Mouse (Mus musculus): ENCODE measurements around the gene Tuba1a. TPM values are rescaled to one million over a fixed set of nuclear protein-coding genes. Genes with fewer than 3 reads are reported as not detected.

Tuba1a gene
- polyA plus RNA-seq, 1 experiment from 2014 or later: 460 TPM

DNA sequence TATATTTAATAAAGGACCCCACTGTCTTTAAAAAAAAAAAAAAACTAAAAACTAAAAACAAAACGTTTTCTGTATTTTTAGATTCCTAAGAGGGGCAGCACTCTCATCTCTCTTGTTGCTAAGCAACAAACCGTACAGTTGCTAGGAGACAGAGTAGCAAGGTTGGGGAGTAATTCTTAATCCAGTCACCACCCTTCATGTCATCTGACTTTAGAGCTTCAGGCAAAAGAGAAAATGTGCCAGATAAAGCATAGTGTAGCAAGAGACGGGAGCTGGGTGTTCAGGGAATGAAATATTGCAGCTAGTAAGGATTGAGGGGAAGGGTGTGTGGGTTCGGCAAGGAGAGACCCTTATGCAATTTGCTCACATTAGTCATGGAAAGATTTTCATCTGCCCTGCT, 17.6 kb upstream of the Tuba1a start:
- DNase-seq (ENCODE audit: low spot score): no peak
- Histone ChIP-seq H3K27me3 (ENCODE audit: insufficient read depth, low read length) (no peaks in the 10 kb centered on the region), H3K4me1 (replicated peaks; ENCODE audit: insufficient read depth, low read length) (peaks cover 15% of the 10 kb centered on the region), H3K36me3 (ENCODE audit: insufficient read depth, low read length) (no peaks in the 10 kb centered on the region), H3K4me3 (replicated peaks; ENCODE audit: low read depth, low read length) (no peak overlapping the region), H3K4me2 (ENCODE audit: low read length) (no peak overlapping the region), H3K9ac (ENCODE audit: low read depth, low read length) (no peak overlapping the region), H3K9me3 (replicated peaks; ENCODE audit: low read length) (no peaks in the 10 kb centered on the region), H3K27ac (no peak overlapping the region)
- WGBS: 31% methylated on average over 4 of the region's 4 CpGs
- ATAC-seq (replicated peaks; ENCODE audit: low FRiP score, low read depth): no peak
- no peak for TF ChIP-seq CTCF (IDR thresholded peaks at IDR 0.05; ENCODE audit: low read depth)

DNA sequence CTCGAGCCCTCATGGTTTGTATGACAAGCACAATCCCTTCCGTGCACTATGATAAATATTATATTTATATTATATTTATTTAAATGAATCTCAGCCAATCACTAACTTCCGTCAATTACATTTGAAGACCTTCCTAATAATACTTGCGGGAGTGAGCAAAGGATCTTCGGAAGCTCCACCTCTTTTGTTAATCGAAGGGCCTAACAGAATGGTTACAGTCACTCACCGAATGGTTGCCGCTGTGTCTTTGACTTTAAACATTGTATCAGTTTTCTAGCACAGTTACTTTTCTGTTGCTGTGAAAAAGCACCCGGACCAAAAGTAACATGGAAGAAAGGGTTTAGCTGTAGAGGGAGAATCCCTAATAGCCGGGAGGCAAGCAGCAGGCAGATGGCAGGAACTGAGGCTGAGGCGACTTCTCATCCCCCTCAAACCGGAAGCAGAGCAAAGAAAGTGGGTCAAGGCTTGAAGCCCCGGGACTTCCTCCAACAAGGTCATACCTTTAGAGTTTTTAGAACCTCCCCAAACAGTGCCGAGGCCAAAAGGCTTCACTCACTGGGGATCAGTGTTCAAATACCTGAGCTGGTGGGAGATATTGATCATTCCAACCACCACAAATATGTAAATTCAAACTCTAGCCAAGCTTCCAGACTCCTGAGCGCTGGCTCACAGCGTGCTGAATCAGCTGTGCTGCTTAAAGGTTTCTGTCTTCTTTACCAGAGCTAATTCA, 16.0 kb upstream of the Tuba1a start:
- no peak for DNase-seq (ENCODE audit: low spot score)

DNA sequence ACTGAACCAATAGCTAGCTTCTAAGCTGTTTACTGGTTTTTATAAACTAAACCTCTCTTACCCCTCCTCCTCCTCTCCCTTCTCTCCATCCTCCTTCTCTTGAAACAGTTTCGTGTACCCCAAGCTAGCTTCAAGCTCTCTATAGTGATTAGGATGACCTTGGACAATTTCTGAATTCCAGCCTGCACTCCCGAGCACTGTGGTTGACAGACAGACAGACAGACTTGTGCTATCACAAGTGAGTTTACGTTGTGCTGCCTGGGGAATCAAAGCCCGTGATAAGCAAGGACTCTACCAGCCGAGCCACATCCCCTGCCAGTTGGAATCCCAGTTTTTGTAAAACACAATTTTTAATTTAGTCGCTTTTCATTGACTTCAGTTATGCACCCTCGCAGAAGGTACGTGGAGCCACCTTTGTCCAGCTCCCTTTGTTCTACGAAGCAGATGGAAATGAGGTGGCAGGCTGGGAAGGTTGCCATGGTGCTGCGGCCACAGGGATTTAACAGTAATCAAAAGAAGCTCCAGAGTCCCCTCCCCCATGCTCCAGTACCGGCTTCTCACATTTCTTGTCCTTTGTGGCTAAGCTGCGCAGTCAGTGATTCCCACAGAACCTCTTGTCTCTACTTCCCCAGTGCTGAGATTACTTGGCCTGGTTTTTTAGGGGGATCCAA, 15.3 kb upstream of the Tuba1a start:
- Histone ChIP-seq H3K4me3 (replicated peaks; ENCODE audit: low read depth, low read length) (no peak overlapping the region), H3K9me3 (replicated peaks; ENCODE audit: low read length) (no peaks in the 10 kb centered on the region), H3K4me1 (replicated peaks; ENCODE audit: insufficient read depth, low read length) (peaks cover 15% of the 10 kb centered on the region), H3K36me3 (ENCODE audit: insufficient read depth, low read length) (no peaks in the 10 kb centered on the region), H3K4me2 (ENCODE audit: low read length) (0 out of 2 replicates have a peak overlapping the region, but pooled peaks have one; percentile 13), H3K27ac (no peak overlapping the region), H3K9ac (ENCODE audit: low read depth, low read length) (peak overlapping the region; percentile 37; the same call in 1 of the 2 replicates), H3K27me3 (ENCODE audit: insufficient read depth, low read length) (no peaks in the 10 kb centered on the region)
- no peak; the same call in 1 of the 2 replicates for ATAC-seq (replicated peaks; ENCODE audit: low FRiP score, low read depth)
- peak; percentile 87 for DNase-seq (ENCODE audit: low spot score)
- WGBS: 22% methylated on average over 12 of the region's 12 CpGs
- TF ChIP-seq CTCF (IDR thresholded peaks at IDR 0.05; ENCODE audit: low read depth): no peak

More for the DNA sequence above, 16.0 kb upstream of the Tuba1a start:
- 0 out of 2 replicates have a peak overlapping the region, but pooled peaks have one; percentile 23 for H3K9ac ChIP-seq (ENCODE audit: low read depth, low read length)
- peak overlapping the region; percentile 50; the same call in 1 of the 2 replicates for H3K27ac ChIP-seq
- no peak overlapping the region for H3K4me3 ChIP-seq (replicated peaks; ENCODE audit: low read depth, low read length)
- no peaks in the 10 kb centered on the region for H3K27me3 ChIP-seq (ENCODE audit: insufficient read depth, low read length)
- no peaks in the 10 kb centered on the region for H3K9me3 ChIP-seq (replicated peaks; ENCODE audit: low read length)
- 24% methylated on average over 16 of the region's 16 CpGs for WGBS
- H3K36me3 ChIP-seq (ENCODE audit: insufficient read depth, low read length): no peaks in the 10 kb centered on the region
- no peak overlapping the region for H3K4me2 ChIP-seq (ENCODE audit: low read length)
- no peak for ATAC-seq (replicated peaks; ENCODE audit: low FRiP score, low read depth)
- no peak for TF ChIP-seq CTCF (IDR thresholded peaks at IDR 0.05; ENCODE audit: low read depth)
- H3K4me1 ChIP-seq (replicated peaks; ENCODE audit: insufficient read depth, low read length): peaks cover 15% of the 10 kb centered on the region

DNA sequence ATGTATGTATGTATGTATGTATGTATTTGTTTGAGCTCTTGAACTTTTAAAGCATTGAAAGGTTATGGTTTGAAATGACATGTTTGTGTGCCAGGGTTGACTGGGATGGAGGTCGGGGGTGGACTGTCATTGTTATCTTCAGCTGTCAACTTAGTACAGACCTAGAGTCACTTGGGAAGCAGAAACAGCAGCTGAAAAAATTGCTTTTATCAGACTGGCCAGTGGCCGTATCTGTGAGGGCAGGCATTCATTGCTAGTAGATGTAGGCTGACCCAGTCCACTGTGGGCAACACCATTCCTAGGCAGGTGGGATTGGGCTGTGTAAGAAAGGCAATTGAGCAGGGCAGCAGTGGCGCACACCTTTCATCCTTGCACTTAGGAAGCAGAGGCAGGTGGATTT, 6.0 kb upstream of the Tuba1a start:
- Histone ChIP-seq H3K9ac (ENCODE audit: low read depth, low read length) (no peak overlapping the region), H3K4me2 (ENCODE audit: low read length) (no peak overlapping the region), H3K4me1 (replicated peaks; ENCODE audit: insufficient read depth, low read length) (no peaks in the 10 kb centered on the region), H3K9me3 (replicated peaks; ENCODE audit: low read length) (no peaks in the 10 kb centered on the region), H3K27me3 (ENCODE audit: insufficient read depth, low read length) (no peaks in the 10 kb centered on the region), H3K27ac (no peak overlapping the region), H3K36me3 (ENCODE audit: insufficient read depth, low read length) (no peaks in the 10 kb centered on the region), H3K4me3 (replicated peaks; ENCODE audit: low read depth, low read length) (no peak overlapping the region)
- WGBS: 75% methylated on average over 3 of the region's 3 CpGs
- TF ChIP-seq CTCF (IDR thresholded peaks at IDR 0.05; ENCODE audit: low read depth): no peak
- ATAC-seq (replicated peaks; ENCODE audit: low FRiP score, low read depth) (no peak), DNase-seq (ENCODE audit: low spot score) (no peak)

DNA sequence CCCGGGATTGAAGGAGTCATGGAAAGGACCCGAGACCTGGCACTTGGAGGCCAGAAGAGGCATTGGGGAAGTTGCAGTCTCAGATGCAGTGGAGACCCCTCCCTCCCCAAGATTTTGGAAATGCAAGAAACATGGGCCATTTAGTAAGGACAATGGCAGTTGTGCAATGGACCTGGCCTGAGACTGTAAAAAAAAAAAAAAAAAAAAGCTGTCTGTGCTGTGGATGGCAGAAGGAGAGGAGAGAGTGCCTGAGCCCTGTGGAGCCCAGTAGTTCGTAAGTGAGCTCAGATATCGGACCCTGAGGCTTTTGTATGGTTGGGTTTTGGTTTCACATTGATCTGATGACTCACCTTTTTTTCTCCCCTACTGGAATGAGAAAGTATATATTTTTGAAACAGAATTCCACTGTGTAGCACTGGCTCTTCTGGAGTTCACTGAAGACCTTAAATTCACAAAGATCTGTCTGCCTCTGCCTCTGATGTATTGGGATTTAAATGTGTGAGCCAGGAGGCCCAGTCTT, 5.5 kb upstream of the Tuba1a start:
- no peak for TF ChIP-seq CTCF (IDR thresholded peaks at IDR 0.05; ENCODE audit: low read depth)
- Histone ChIP-seq H3K9me3 (replicated peaks; ENCODE audit: low read length) (no peaks in the 10 kb centered on the region), H3K4me3 (replicated peaks; ENCODE audit: low read depth, low read length) (no peak overlapping the region), H3K27me3 (ENCODE audit: insufficient read depth, low read length) (no peaks in the 10 kb centered on the region), H3K36me3 (ENCODE audit: insufficient read depth, low read length) (no peaks in the 10 kb centered on the region), H3K27ac (no peak overlapping the region), H3K4me2 (ENCODE audit: low read length) (no peak overlapping the region), H3K4me1 (replicated peaks; ENCODE audit: insufficient read depth, low read length) (no peaks in the 10 kb centered on the region), H3K9ac (ENCODE audit: low read depth, low read length) (no peak overlapping the region)
- no peak for ATAC-seq (replicated peaks; ENCODE audit: low FRiP score, low read depth)
- no peak for DNase-seq (ENCODE audit: low spot score)
- 90% methylated on average over 4 of the region's 4 CpGs for WGBS

DNA sequence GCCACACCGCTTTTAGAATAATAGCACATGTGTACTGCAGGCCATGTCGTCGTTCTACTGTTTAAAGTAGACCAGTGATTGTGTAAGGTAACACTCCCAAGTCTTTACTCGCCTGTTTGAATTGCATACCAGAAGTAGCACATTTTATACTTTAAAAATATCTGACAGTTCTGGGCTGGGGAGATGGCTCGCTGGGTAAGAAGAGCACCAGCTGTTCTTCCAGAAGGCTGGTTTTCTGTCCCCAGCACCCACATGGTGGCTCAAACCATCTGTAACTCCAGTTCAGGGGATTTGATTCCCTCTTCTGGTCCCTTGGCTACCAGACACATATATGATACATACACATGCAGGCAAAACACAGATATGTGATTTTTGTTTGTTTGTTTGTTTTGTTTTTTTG, 4.0 kb upstream of the Tuba1a start:
- H3K27ac ChIP-seq: no peak overlapping the region
- H3K27me3 ChIP-seq (ENCODE audit: insufficient read depth, low read length): no peaks in the 10 kb centered on the region
- no peak overlapping the region for H3K4me3 ChIP-seq (replicated peaks; ENCODE audit: low read depth, low read length)
- H3K36me3 ChIP-seq (ENCODE audit: insufficient read depth, low read length): no peaks in the 10 kb centered on the region
- TF ChIP-seq CTCF (IDR thresholded peaks at IDR 0.05; ENCODE audit: low read depth): no peak
- no peaks in the 10 kb centered on the region for H3K4me1 ChIP-seq (replicated peaks; ENCODE audit: insufficient read depth, low read length)
- DNase-seq (ENCODE audit: low spot score): no peak
- H3K4me2 ChIP-seq (ENCODE audit: low read length): no peak overlapping the region
- H3K9me3 ChIP-seq (replicated peaks; ENCODE audit: low read length): no peaks in the 10 kb centered on the region
- no peak overlapping the region for H3K9ac ChIP-seq (ENCODE audit: low read depth, low read length)
- ATAC-seq (replicated peaks; ENCODE audit: low FRiP score, low read depth): no peak
- 66% methylated on average over 5 of the region's 5 CpGs for WGBS
